8 mouse cellular contexts compared by ENCODE assay signal in the genomic region with DNA sequence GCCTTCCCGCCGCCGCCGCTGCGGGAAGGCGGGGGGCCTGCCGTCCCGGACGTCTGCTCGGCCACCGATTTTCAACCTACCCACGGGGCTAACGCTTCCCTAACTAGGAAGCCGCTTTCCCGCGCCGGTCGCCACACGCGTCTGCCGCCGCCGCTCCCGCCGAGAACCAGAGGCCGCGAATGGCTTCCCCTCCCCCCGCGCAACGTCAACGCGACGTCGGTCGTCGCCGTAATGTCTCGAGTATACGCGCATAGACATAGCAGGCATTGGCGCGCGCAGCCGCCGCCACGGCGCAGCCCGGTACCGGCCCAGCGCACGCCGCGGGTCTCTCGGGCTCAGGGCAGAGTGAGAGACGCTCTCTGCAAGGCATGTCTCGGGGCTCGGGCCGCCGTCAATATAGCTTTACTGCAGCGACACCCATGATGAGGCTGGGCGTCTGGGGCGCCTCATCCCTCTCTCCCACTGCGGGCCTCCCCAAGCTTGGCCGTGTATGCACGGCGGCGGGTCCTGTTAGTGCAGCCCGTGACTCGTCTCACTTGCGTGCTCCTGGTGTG. TPM values are rescaled to one million over a fixed set of nuclear protein-coding genes. Genes with fewer than 3 reads are reported as not detected.
DNase-seq lines count a peak whose midpoint lies in the region; ATAC-seq and TF ChIP-seq lines count a peak whose summit lies in the region.

Rbmxl1 (minus strand) TSS at position 180 of the 554 bp plus-strand sequence.

- peaks cover 11% of the 10 kb centered on the region for H3K36me3 ChIP-seq in forebrain, embryonic 11.5 days (ENCODE audit: control insufficient read depth, insufficient read depth, low read length)
- H3K36me3 ChIP-seq in heart, postnatal 0 days (replicated peaks; ENCODE audit: control insufficient read depth, insufficient read depth, low read length): peaks cover 10% of the 10 kb centered on the region
- peaks cover 7% of the 10 kb centered on the region for H3K36me3 ChIP-seq in liver, embryonic 16.5 days (ENCODE audit: control insufficient read depth, insufficient read depth)
- H3K36me3 ChIP-seq in neural tube, embryonic 13.5 days: peaks cover 18% of the 10 kb centered on the region
- H3K36me3 ChIP-seq in testis, adult 2 months (ENCODE audit: control insufficient read depth, insufficient read depth, low read length): no peaks in the 10 kb centered on the region

- ATAC-seq in forebrain, embryonic 11.5 days (replicated peaks; ENCODE audit: low FRiP score): peak; percentile 90
- peak; percentile 84 for ATAC-seq in heart, postnatal 0 days (ENCODE audit: insufficient read depth, low read depth)
- peak; percentile 88 for ATAC-seq in liver, embryonic 16.5 days (ENCODE audit: low read depth)
- peak; percentile 94 for ATAC-seq in neural tube, embryonic 13.5 days (ENCODE audit: low read depth)

- H3K27ac ChIP-seq in forebrain, embryonic 11.5 days (ENCODE audit: low read depth, low read length): peak within 1 kb of the TSS; percentile 88
- peak within 1 kb of the TSS; percentile 97 for H3K27ac ChIP-seq in heart, postnatal 0 days (ENCODE audit: low read depth)
- peak within 1 kb of the TSS; percentile 94 for H3K27ac ChIP-seq in liver, embryonic 16.5 days (ENCODE audit: low read length)
- H3K27ac ChIP-seq in neural tube, embryonic 13.5 days (replicated peaks): peak within 1 kb of the TSS; percentile 97
- peak within 1 kb of the TSS; percentile 91 for H3K27ac ChIP-seq in testis, adult 2 months (ENCODE audit: control insufficient read depth, insufficient read depth, low read depth, low read length)

- no peaks in the 10 kb centered on the region for H3K27me3 ChIP-seq in forebrain, embryonic 11.5 days (ENCODE audit: control insufficient read depth, insufficient read depth, low read length)
- no peaks in the 10 kb centered on the region for H3K27me3 ChIP-seq in heart, postnatal 0 days (ENCODE audit: control insufficient read depth, insufficient read depth, low read length)
- H3K27me3 ChIP-seq in liver, embryonic 16.5 days (ENCODE audit: control insufficient read depth, insufficient read depth, low read depth, low read length): no peaks in the 10 kb centered on the region
- H3K27me3 ChIP-seq in neural tube, embryonic 13.5 days: no peaks in the 10 kb centered on the region
- no peaks in the 10 kb centered on the region for H3K27me3 ChIP-seq in testis, adult 2 months (ENCODE audit: control insufficient read depth, insufficient read depth, low read length)

- DNase-seq in CD8-positive naive resting alpha-beta T cell, adult 2 months (ENCODE audit: low read depth in 2 of 2, low spot score in 2 of 2): peak; percentile 83
- DNase-seq in c-Kit-positive CD71-negative TER-119-negative erythroid progenitor cells, embryonic 14.5 days (ENCODE audit: low read depth): peak; percentile 76
- peak; percentile 96 for DNase-seq in forebrain, embryonic 11.5 days (ENCODE audit: low spot score)
- peak; percentile 60 for DNase-seq in heart, postnatal 0 days (ENCODE audit: low spot score)
- peak; percentile 96 to 97 for DNase-seq in kidney, postnatal 4 days

- TF ChIP-seq CTCF in heart, postnatal 0 days (IDR thresholded peaks at IDR 0.05; ENCODE audit: low read depth): no peak
- TF ChIP-seq CTCF in testis, adult 2 months (IDR thresholded peaks at IDR 0.05; ENCODE audit: control insufficient read depth, insufficient read depth, insufficient replicate concordance, low read depth, low read length): no peak

- H3K4me2 ChIP-seq in forebrain, embryonic 11.5 days (ENCODE audit: low read depth, low read length, severe bottlenecking): peak within 1 kb of the TSS; percentile 92
- peak within 1 kb of the TSS; percentile 100 for H3K4me2 ChIP-seq in heart, postnatal 0 days (ENCODE audit: low read depth, low read length)
- peak within 1 kb of the TSS; percentile 98 for H3K4me2 ChIP-seq in liver, embryonic 16.5 days (ENCODE audit: low read depth, low read length)
- peak within 1 kb of the TSS; percentile 66 for H3K4me2 ChIP-seq in neural tube, embryonic 13.5 days

- H3K9ac ChIP-seq in forebrain, embryonic 11.5 days (ENCODE audit: low read length): peak within 1 kb of the TSS; percentile 99
- peak within 1 kb of the TSS; percentile 97 for H3K9ac ChIP-seq in heart, postnatal 0 days (replicated peaks; ENCODE audit: low read depth, low read length)
- peak within 1 kb of the TSS; percentile 86 for H3K9ac ChIP-seq in liver, embryonic 16.5 days (ENCODE audit: low read depth, low read length)
- H3K9ac ChIP-seq in neural tube, embryonic 13.5 days: peak within 1 kb of the TSS; percentile 98

- H3K9me3 ChIP-seq in forebrain, embryonic 11.5 days (ENCODE audit: control insufficient read depth, low read length): no peaks in the 10 kb centered on the region; the same call in 1 of the 2 replicates
- no peaks in the 10 kb centered on the region for H3K9me3 ChIP-seq in heart, postnatal 0 days (replicated peaks; ENCODE audit: control insufficient read depth, low read length)
- H3K9me3 ChIP-seq in liver, embryonic 16.5 days (replicated peaks; ENCODE audit: control insufficient read depth, low read length): no peaks in the 10 kb centered on the region
- no peaks in the 10 kb centered on the region for H3K9me3 ChIP-seq in neural tube, embryonic 13.5 days

- WGBS in forebrain, embryonic 11.5 days: under 1% methylated on average over 66 of the region's 70 CpGs
- WGBS in heart, postnatal 0 days: under 1% methylated on average over 66 of the region's 70 CpGs
- under 1% methylated on average over 70 of the region's 70 CpGs for WGBS in liver, embryonic 16.5 days (ENCODE audit: insufficient replicate concordance)
- WGBS in neural tube, embryonic 13.5 days: under 1% methylated on average over 61 of the region's 70 CpGs

- peak within 1 kb of the TSS; percentile 95 for H3K4me3 ChIP-seq in forebrain, embryonic 11.5 days (ENCODE audit: low read depth, low read length)
- H3K4me3 ChIP-seq in heart, postnatal 0 days (ENCODE audit: low read depth, low read length): peak within 1 kb of the TSS; percentile 85
- H3K4me3 ChIP-seq in liver, embryonic 16.5 days (ENCODE audit: low read depth, low read length): peak within 1 kb of the TSS; percentile 89
- peak within 1 kb of the TSS; percentile 95 for H3K4me3 ChIP-seq in neural tube, embryonic 13.5 days
- peak within 1 kb of the TSS; percentile 95 for H3K4me3 ChIP-seq in testis, adult 2 months (ENCODE audit: control insufficient read depth, low read depth, low read length)

- H3K4me1 ChIP-seq in forebrain, embryonic 11.5 days (replicated peaks; ENCODE audit: control insufficient read depth, insufficient read depth, low read length): no peaks in the 10 kb centered on the region; the same call in 1 of the 2 replicates
- H3K4me1 ChIP-seq in heart, postnatal 0 days (ENCODE audit: control insufficient read depth, insufficient read depth): peaks cover 10% of the 10 kb centered on the region; the same call in 1 of the 2 replicates
- peaks cover 9% of the 10 kb centered on the region for H3K4me1 ChIP-seq in liver, embryonic 16.5 days (ENCODE audit: control insufficient read depth, low read depth, low read length)
- peaks cover 26% of the 10 kb centered on the region for H3K4me1 ChIP-seq in neural tube, embryonic 13.5 days (replicated peaks)
- peaks cover 3% of the 10 kb centered on the region for H3K4me1 ChIP-seq in testis, adult 2 months (ENCODE audit: control insufficient read depth, insufficient read depth, low read length)

- no peak for TF ChIP-seq EP300 in heart, postnatal 0 days (IDR thresholded peaks at IDR 0.05; ENCODE audit: low read depth)

- TF ChIP-seq POLR2A in testis, adult 2 months (IDR thresholded peaks at IDR 0.05; ENCODE audit: control insufficient read depth, low read depth, low read length): peak; percentile 82

RNA-seq across cellular contexts. Expression of gene Rbmxl1, which starts in this region (rescaled TPM):
- polyA plus RNA-seq in forebrain, embryonic 11.5 days (2014; fragmentation: Nextera tagmentation; extraction: Ambion mirVana): 393 and 411 TPM in 2 replicates
- total RNA-seq in heart, postnatal 0 days (2014; rRNA removed; ENCODE audit: low replicate concordance): 22.4 and 41.6 TPM in 2 replicates
- 56.4 and 57.7 TPM in 2 replicates for polyA plus RNA-seq in heart, postnatal 0 days (2015; fragmentation: Nextera tagmentation; extraction: Ambion mirVana)
- 67.1 and 73.9 TPM in 2 replicates for polyA plus RNA-seq in liver, embryonic 16.5 days (2015; fragmentation: Nextera tagmentation; extraction: Ambion mirVana)
- polyA plus RNA-seq in neural tube, embryonic 13.5 days (2015; fragmentation: Nextera tagmentation; extraction: Ambion mirVana): 198 and 234 TPM in 2 replicates
- polyA plus RNA-seq in testis, adult 2 months (2012; rRNA removed): 17.3 and 18.1 TPM in 2 replicates

Comparison
In these comparisons a context has a peak if more than half of its experiments do, and no peak if none do; other contexts are left out.
1. Peak in every context shown above with its lines: DNase-seq, ATAC-seq, H3K4me3 ChIP-seq and H3K27ac ChIP-seq.